Mouse (Mus musculus): ENCODE results near the gene Ccl1.

DNA sequence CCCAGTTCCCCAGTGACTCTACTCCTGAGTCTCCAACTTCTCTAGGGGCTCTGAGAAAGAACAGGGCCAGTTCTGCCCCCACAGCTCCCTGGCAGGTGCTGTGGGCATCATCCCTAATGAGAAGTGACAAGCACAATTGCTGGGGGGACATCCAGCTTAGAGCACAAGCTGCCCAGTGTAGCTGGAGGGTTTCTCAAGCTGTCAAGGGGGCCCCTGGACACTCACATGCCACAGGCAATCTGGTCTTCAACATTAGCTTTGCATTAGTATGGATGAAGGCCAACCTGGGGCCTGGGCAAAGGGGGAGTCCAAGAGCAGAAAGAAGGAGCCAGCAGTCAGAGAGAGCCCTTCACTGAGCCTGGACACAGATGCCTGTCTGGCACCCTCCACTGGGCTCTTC is 14.6 kb downstream of the Ccl1 start:
- TF ChIP-seq GATA1 (IDR thresholded peaks at IDR 0.05; ENCODE audit: low read length) (no peak), TAL1 (IDR thresholded peaks at IDR 0.05; ENCODE audit: low read length) (no peak)
